Comparison of ENCODE assay signal across 26 mouse cellular contexts in the genomic region with DNA sequence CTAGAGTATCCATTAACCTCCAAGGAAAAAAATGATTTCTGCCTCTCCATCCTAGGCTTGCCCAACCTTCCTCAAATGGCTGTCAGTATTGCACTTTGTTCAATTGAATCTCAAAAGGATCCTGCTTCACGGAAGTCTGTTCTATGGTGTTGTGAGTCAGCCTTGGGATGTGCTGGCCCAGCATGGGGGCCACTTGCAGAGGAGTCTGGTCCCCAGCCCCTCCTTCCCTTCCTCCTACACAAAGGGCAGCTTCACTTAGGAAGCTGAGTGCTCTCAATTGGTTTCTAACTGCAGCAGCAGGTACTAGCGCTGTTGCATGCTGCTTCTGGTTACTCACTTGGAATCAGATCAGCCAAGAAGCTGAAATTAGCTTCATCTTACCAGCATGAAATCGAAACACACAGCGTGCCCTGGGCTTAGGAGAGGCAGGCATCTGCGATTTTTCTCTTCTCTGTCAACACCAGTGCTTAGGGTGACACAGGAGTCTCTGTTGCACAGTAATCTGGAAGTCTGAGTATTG.
DNase-seq lines count a peak whose midpoint lies in the region; ATAC-seq lines count a peak whose summit lies in the region.
"Had no signal": no experiment of that assay in that cellular context is flagged by ENCODE, and none has a peak within 500 bp of the region (broad histone marks: within the 10 kb centered on the region; RNA-seq: fewer than 3 reads in every experiment).

No protein-coding gene starts in this region.

- no peak for ATAC-seq in heart, embryonic 13.5 days (ENCODE audit: extremely low read depth, insufficient number of reproducible peaks, low FRiP score, low TSS enrichment)

- no peaks in the 10 kb centered on the region for H3K36me3 ChIP-seq in heart, embryonic 13.5 days
- H3K36me3 ChIP-seq: embryonic facial prominence, embryonic 13.5 days; forebrain, embryonic 12.5 days; kidney, embryonic 15.5 days; limb, embryonic 13.5 days; liver, embryonic 13.5 days; midbrain, embryonic 12.5 days; neural tube, embryonic 12.5 days; stomach, embryonic 15.5 days had no signal

- H3K4me1 ChIP-seq in heart, embryonic 13.5 days = no peaks in the 10 kb centered on the region
- H3K4me1 ChIP-seq: embryonic facial prominence, embryonic 13.5 days; forebrain, embryonic 12.5 days; kidney, embryonic 15.5 days; limb, embryonic 13.5 days; liver, embryonic 13.5 days; midbrain, embryonic 12.5 days; neural tube, embryonic 12.5 days; stomach, embryonic 15.5 days had no signal

- no peaks in the 10 kb centered on the region for H3K9me3 ChIP-seq in heart, embryonic 13.5 days
- H3K9me3 ChIP-seq: embryonic facial prominence, embryonic 13.5 days; forebrain, embryonic 12.5 days; kidney, embryonic 15.5 days; limb, embryonic 13.5 days; liver, embryonic 13.5 days; midbrain, embryonic 12.5 days; neural tube, embryonic 12.5 days; stomach, embryonic 15.5 days had no signal

- H3K4me2 ChIP-seq in heart, embryonic 13.5 days = 0 out of 2 replicates have a peak overlapping the region, but pooled peaks have one; percentile 1
- H3K4me2 ChIP-seq: embryonic facial prominence, embryonic 13.5 days; forebrain, embryonic 12.5 days; kidney, embryonic 15.5 days; limb, embryonic 13.5 days; liver, embryonic 13.5 days; midbrain, embryonic 12.5 days; neural tube, embryonic 12.5 days; stomach, embryonic 15.5 days had no signal

- H3K27me3 ChIP-seq in heart, embryonic 13.5 days (replicated peaks) = no peaks in the 10 kb centered on the region
- H3K27me3 ChIP-seq: embryonic facial prominence, embryonic 13.5 days; kidney, embryonic 15.5 days; limb, embryonic 13.5 days; liver, embryonic 13.5 days; midbrain, embryonic 12.5 days; neural tube, embryonic 12.5 days; stomach, embryonic 15.5 days had no signal

- WGBS in heart, embryonic 13.5 days = 29% methylated on average over 5 of the region's 5 CpGs

- no peak overlapping the region for H3K4me3 ChIP-seq in heart, embryonic 13.5 days
- H3K4me3 ChIP-seq: embryonic facial prominence, embryonic 13.5 days; erythroblast, embryonic 14.5 days; forebrain, embryonic 12.5 days; kidney, embryonic 15.5 days; limb, embryonic 13.5 days; liver, embryonic 13.5 days; midbrain, embryonic 12.5 days; neural tube, embryonic 12.5 days; stomach, embryonic 15.5 days had no signal

- peak; percentile 7 to 14 for DNase-seq in cerebellum, postnatal 14 days
- no peak for DNase-seq in cerebellum, adult 9-11 months
- no peak for DNase-seq in heart, postnatal 4 days
- DNase-seq in right cerebral cortex, adult 18-20 months = peak; percentile 2
- DNase-seq in right cerebral cortex, postnatal 10 days (ENCODE audit: low spot score in 2 of 2) = no peak
- peak; percentile 26 for DNase-seq in telencephalon, adult 2 months (ENCODE audit: low read depth, low spot score)
- no peak for DNase-seq in urinary bladder, postnatal 14 days (ENCODE audit: low spot score)
- DNase-seq: adrenal gland, adult 2 months; cerebellum, adult 9-10 months; embryo, embryonic 11 days; kidney, adult 11 months; kidney, postnatal 4 days; liver, embryonic 13.5 days; lung, adult 2 months; lung, postnatal 14 days; thymus, adult 18-20 months; thymus, postnatal 36 days had no signal

- H3K27ac ChIP-seq in heart, embryonic 13.5 days (replicated peaks) = no peak overlapping the region
- H3K27ac ChIP-seq: embryonic facial prominence, embryonic 13.5 days; forebrain, embryonic 12.5 days; kidney, embryonic 15.5 days; limb, embryonic 13.5 days; liver, embryonic 13.5 days; midbrain, embryonic 12.5 days; neural tube, embryonic 12.5 days; stomach, embryonic 15.5 days had no signal

- H3K9ac ChIP-seq in heart, embryonic 13.5 days = no peak overlapping the region
- H3K9ac ChIP-seq: embryonic facial prominence, embryonic 13.5 days; forebrain, embryonic 12.5 days; kidney, embryonic 15.5 days; limb, embryonic 13.5 days; liver, embryonic 13.5 days; midbrain, embryonic 12.5 days; neural tube, embryonic 12.5 days; stomach, embryonic 15.5 days had no signal

Comparison
In these comparisons a context has a peak if more than half of its experiments do, and no peak if none do; other contexts are left out.
1. DNase-seq: peak in cerebellum, postnatal 14 days (2 of 2), right cerebral cortex, adult 18-20 months (single experiment) and telencephalon, adult 2 months (single experiment); none in cerebellum, adult 9-11 months (single experiment), heart, postnatal 4 days (single experiment), right cerebral cortex, postnatal 10 days (0 of 2) and urinary bladder, postnatal 14 days (single experiment).